Mouse (Mus musculus) heart, embryonic 11.5 days (tissue): ENCODE measurements at regions not wholly inside any gene's neighbourhood (a gene's known extent, or its start where the extent isn't known, plus 50 kb on each side); places are given as distances from the start of the nearest gene placed in this dataset.
A peak's percentile ranks its signal among the peaks of the same experiment; 100 is the strongest.

Source experiments
- ATAC-seq: fragments of 200-750 bp; cut with Nextera tagmentation; replicated peaks from 2 replicates; pipeline ENCODE4 v1.8.0; 2017; ENCODE audit warnings: moderate library complexity; ENCODE audit not compliant: insufficient number of reproducible peaks, low FRiP score, low TSS enrichment
- H3K27ac ChIP-seq: fragments of 300-500 bp; sonication (generic); 2 replicates; pipeline ENCODE4 v1.5.1; 2014; ENCODE audit warnings: mild to moderate bottlenecking, low read depth, low read length
- H3K27me3 ChIP-seq: fragments of 300-500 bp; sonication (generic); 2 replicates; pipeline ENCODE4 v1.6.1; 2014; ENCODE audit warnings: mild to moderate bottlenecking, low read length, mixed read lengths; ENCODE audit not compliant: control insufficient read depth, insufficient read depth
- H3K36me3 ChIP-seq: fragments of 300-500 bp; sonication (generic); 2 replicates; pipeline ENCODE4 v1.6.1; 2014; ENCODE audit warnings: mild to moderate bottlenecking, low read length, moderate library complexity, mixed read lengths; ENCODE audit not compliant: control insufficient read depth, insufficient read depth
- H3K4me1 ChIP-seq: fragments of 300-500 bp; sonication (generic); 2 replicates; pipeline ENCODE4 v1.6.1; 2014; ENCODE audit warnings: low read length; ENCODE audit not compliant: control insufficient read depth, insufficient read depth
- H3K4me2 ChIP-seq: fragments of 300-500 bp; sonication (generic); 2 replicates; pipeline ENCODE4 v1.6.1; 2014; ENCODE audit warnings: mild to moderate bottlenecking, moderate library complexity
- H3K4me3 ChIP-seq: fragments of 300-500 bp; sonication (generic); 2 replicates; pipeline ENCODE4 v1.5.1; 2014; ENCODE audit warnings: low read depth, low read length
- H3K9ac ChIP-seq: fragments of 300-500 bp; sonication (generic); 2 replicates; pipeline ENCODE4 v1.6.1; 2014; ENCODE audit warnings: mild to moderate bottlenecking, low read depth, low read length, moderate library complexity
- H3K9me3 ChIP-seq: fragments of 300-500 bp; sonication (generic); replicated peaks from 2 replicates; pipeline ENCODE4 v1.6.1; 2016; ENCODE audit warnings: low read length; ENCODE audit not compliant: control insufficient read depth
- WGBS: fragments of 180-500 bp; shearing (Covaris S2); extraction: QIAGEN DNeasy Blood & Tissue Kit; methylation state at CpG from one replicate; pipeline ENCODE4 v1.1.7; 2014; ENCODE audit not compliant: insufficient replicate concordance; 5-methylcytosine and 5-hydroxymethylcytosine counted together

DNA sequence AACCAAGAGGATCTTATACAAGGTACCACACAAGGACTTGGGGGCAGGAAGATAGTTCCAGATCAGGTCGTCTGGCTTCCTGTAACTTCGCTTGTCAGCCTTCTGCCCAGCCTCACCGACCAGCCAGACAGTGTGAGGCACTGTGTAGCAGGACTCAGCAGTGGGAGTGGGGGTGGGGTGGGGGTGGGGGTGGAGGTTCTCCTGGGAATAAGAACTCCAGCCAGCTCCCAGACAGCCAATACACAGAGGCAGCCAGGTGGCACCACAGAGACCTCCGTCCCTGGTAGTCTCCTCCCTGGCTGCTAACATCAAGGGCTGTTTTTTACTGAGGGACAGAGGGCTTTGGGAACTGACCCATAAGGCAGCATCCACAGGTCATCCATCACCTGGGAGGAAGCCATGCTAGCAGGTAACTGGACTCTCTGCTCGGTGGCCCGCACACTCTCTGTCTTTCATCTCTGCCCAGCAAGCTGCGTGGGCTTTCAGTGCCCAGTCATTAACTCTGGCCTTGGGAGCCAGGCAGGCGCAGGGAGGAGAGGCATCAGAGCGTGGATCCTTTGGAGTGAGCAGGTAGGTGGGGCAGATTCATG lies 60.3 kb upstream of the Wnt4 start:
- Histone ChIP-seq H3K27ac (no peak overlapping the region), H3K9me3 (no peaks in the 10 kb centered on the region), H3K36me3 (no peaks in the 10 kb centered on the region), H3K4me3 (no peak overlapping the region), H3K4me1 (peaks cover 13% of the 10 kb centered on the region), H3K27me3 (no peaks in the 10 kb centered on the region), H3K9ac (no peak overlapping the region), H3K4me2 (no peak overlapping the region)
- ATAC-seq, result no peak
- 58% methylated on average over 9 of the region's 9 CpGs for WGBS

DNA sequence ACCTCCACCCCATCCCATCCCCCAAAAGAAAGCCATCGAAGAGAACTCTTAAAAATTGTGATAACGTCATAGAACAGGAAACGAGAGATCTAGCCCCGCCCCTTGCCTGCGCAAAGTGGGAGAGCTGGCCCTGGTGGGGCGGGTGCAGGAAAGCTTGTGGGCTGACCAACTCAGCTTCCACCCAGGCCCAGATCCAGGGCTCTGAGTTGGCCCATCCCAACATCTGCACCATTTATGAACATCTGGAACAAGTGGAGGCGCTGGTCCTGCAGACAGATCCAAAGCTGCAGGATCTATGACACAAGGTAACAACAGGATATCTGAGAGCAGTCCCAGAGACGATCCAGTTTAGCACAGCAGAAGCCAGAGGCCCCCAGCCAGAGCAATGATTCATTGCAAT lies 62.7 kb upstream of the Wnt4 start:
- no peak for ATAC-seq
- WGBS, result 70% methylated on average over 8 of the region's 8 CpGs

DNA sequence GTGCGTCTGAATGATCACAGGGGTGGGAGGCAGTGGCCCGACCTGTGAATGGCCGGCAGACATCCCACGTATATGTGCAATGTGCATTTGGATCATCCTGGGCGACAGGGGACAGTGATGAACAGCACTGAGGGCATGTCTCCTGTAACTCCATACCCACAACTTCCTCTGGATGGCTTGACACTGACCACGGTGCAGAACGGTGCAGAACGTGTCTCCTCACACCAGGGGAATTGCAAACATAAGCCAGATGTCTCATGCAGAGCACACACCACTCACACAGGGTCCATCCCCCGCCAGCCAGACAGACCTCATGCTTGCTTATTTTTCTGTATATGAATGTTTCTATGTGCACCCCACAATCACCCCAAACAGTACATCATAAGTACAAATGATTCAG lies 64.4 kb upstream of the Wnt4 start:
- ATAC-seq, result no peak; the same call in 1 of the 2 replicates
- H3K9ac ChIP-seq, result no peak overlapping the region
- H3K36me3 ChIP-seq, result no peaks in the 10 kb centered on the region
- no peak overlapping the region for H3K4me3 ChIP-seq
- no peaks in the 10 kb centered on the region for H3K9me3 ChIP-seq
- peaks cover 21% of the 10 kb centered on the region for H3K4me1 ChIP-seq
- no peak overlapping the region for H3K27ac ChIP-seq
- WGBS, result 54% methylated on average over 9 of the region's 9 CpGs
- no peak overlapping the region for H3K4me2 ChIP-seq
- no peaks in the 10 kb centered on the region for H3K27me3 ChIP-seq

More for the DNA sequence above, 62.7 kb upstream of the Wnt4 start:
- Histone ChIP-seq H3K36me3 (no peaks in the 10 kb centered on the region), H3K9me3 (no peaks in the 10 kb centered on the region), H3K4me2 (no peak overlapping the region), H3K4me3 (no peak overlapping the region), H3K9ac (no peak overlapping the region), H3K27ac (no peak overlapping the region), H3K27me3 (no peaks in the 10 kb centered on the region), H3K4me1 (peaks cover 21% of the 10 kb centered on the region)

- ATAC-seq, result no peak
- H3K4me2 ChIP-seq, result peak overlapping the region; percentile 41
Measured at GRCm38 (mm10) chr4:137212106-137212505, 65.2 kb upstream of the Wnt4 start.

DNA sequence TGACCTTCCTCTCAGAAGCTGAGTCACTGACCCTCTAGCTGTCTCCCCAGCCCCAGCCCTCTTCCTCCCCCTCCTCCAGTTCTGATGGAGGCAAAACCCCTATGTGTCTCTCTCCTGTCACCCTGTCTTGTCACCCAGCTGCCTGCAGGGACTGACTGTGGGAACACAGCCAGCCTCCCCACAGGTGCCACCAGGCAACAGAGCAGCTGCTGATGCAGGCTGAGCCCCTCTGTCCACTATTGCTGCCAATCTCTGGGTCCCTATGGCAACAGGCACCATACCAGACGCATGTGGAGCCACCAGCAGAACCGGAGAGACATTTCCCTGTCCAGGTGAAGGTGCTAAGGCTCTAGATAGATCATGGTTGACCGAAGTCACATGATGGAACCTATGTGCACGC lies 66.0 kb upstream of the Wnt4 start:
- Histone ChIP-seq H3K4me3 (no peak overlapping the region), H3K9ac (no peak overlapping the region), H3K4me1 (peaks cover 21% of the 10 kb centered on the region), H3K4me2 (no peak overlapping the region), H3K27ac (no peak overlapping the region), H3K27me3 (no peaks in the 10 kb centered on the region), H3K36me3 (no peaks in the 10 kb centered on the region), H3K9me3 (no peaks in the 10 kb centered on the region)
- WGBS, result 65% methylated on average over 4 of the region's 4 CpGs
- no peak for ATAC-seq

More at GRCm38 (mm10) chr4:137212106-137212505, 65.2 kb upstream of the Wnt4 start:
- WGBS, result 28% methylated on average over 14 of the region's 14 CpGs
- peaks cover 21% of the 10 kb centered on the region for H3K4me1 ChIP-seq
- no peaks in the 10 kb centered on the region for H3K36me3 ChIP-seq
- H3K9me3 ChIP-seq, result no peaks in the 10 kb centered on the region
- H3K27me3 ChIP-seq, result no peaks in the 10 kb centered on the region
- no peak overlapping the region for H3K27ac ChIP-seq
- no peak overlapping the region for H3K4me3 ChIP-seq
- no peak overlapping the region for H3K9ac ChIP-seq

- ATAC-seq, result no peak
- no peaks in the 10 kb centered on the region for H3K27me3 ChIP-seq
- H3K4me3 ChIP-seq, result no peak overlapping the region
- no peak overlapping the region for H3K9ac ChIP-seq
- peaks cover 21% of the 10 kb centered on the region for H3K4me1 ChIP-seq
- WGBS, result 65% methylated on average over 4 of the region's 4 CpGs
- H3K4me2 ChIP-seq, result no peak overlapping the region
- no peaks in the 10 kb centered on the region for H3K36me3 ChIP-seq
- no peak overlapping the region for H3K27ac ChIP-seq
- H3K9me3 ChIP-seq, result no peaks in the 10 kb centered on the region
Measured at GRCm38 (mm10) chr4:137210525-137210924, 66.8 kb upstream of the Wnt4 start.

GRCm38 (mm10) chr4:137200968-137201367 lies 76.3 kb upstream of the Wnt4 start:
- 78% methylated on average over 7 of the region's 7 CpGs for WGBS
- ATAC-seq, result no peak
- no peak overlapping the region for H3K4me3 ChIP-seq
- H3K9ac ChIP-seq, result no peak overlapping the region
- H3K9me3 ChIP-seq, result no peaks in the 10 kb centered on the region
- peaks cover 5% of the 10 kb centered on the region for H3K4me1 ChIP-seq
- H3K27me3 ChIP-seq, result peaks cover 11% of the 10 kb centered on the region
- H3K27ac ChIP-seq, result no peak overlapping the region
- H3K4me2 ChIP-seq, result no peak overlapping the region
- H3K36me3 ChIP-seq, result no peaks in the 10 kb centered on the region

DNA sequence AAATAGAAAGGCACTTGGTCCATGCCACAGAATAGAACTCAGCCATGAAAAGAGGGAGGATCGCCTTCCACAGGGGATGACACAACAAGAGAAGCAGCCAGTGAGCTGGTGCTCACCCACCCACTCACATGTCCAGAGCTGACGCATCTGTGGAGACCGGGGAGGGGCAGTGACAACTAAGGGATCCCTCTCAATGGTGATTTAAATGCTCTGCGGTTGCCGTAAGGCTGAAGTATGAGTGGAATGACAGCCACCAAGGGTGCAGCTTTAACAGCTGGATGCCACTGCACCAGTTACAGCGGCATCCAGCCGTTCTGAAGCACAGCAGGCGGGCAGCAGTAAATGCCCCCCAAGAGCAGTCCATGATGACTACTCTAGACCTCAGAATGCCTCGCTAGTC lies 76.9 kb upstream of the Wnt4 start:
- Histone ChIP-seq H3K27ac (no peak overlapping the region), H3K36me3 (no peaks in the 10 kb centered on the region), H3K9ac (no peak overlapping the region), H3K4me2 (no peak overlapping the region), H3K4me1 (peaks cover 5% of the 10 kb centered on the region), H3K27me3 (peaks cover 11% of the 10 kb centered on the region), H3K9me3 (no peaks in the 10 kb centered on the region), H3K4me3 (no peak overlapping the region)
- ATAC-seq, result no peak
- 68% methylated on average over 9 of the region's 9 CpGs for WGBS

DNA sequence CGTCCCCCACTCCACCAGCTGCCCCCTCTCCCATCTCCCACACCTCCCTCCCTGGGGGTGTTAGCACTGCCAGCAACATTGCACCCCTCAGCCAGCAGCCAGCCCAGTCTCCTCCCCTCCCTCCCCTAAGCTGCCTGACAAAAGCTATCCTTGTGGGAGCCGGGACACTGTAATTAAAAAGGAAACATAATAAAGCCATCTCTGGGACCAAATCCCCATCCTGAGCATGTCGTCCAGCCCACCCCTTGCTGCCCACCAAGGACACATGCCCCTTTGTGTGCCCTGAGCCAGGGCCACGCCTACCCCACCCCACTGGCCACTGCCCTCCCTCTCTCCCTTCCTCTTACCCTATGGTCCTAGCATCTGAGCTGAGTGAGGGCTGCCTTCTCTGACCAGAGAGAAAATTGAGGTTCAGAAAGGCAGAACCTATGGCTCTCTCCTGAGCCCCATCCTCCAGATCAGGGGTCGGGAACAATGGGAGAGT lies 80.8 kb upstream of the Wnt4 start:
- WGBS, result 67% methylated on average over 5 of the region's 5 CpGs

More for the DNA sequence above, 80.8 kb upstream of the Wnt4 start:
- Histone ChIP-seq H3K4me3 (no peak overlapping the region), H3K4me1 (no peaks in the 10 kb centered on the region; the same call in 1 of the 2 replicates), H3K4me2 (no peak overlapping the region), H3K9ac (no peak overlapping the region), H3K27me3 (peaks cover 18% of the 10 kb centered on the region), H3K36me3 (no peaks in the 10 kb centered on the region), H3K9me3 (no peaks in the 10 kb centered on the region), H3K27ac (no peak overlapping the region)
- ATAC-seq, result no peak
